Mouse (Mus musculus) CD4-positive helper T cell, adult 2 months (primary cell): ENCODE measurements around the gene Mrc2.

Source experiments
- DNase-seq: peaks from one replicate; pipeline ENCODE4 v3.0.0-alpha.2; 2012; ENCODE audit warnings: low read depth, missing footprints, low spot score

Gene Mrc2

GRCm38 (mm10) chr11:105385266-105385665, 92.8 kb downstream of the Mrc2 start:
- peak; percentile 19 for DNase-seq

GRCm38 (mm10) chr11:105388636-105389035, 96.2 kb downstream of the Mrc2 start:
- no peak for DNase-seq

- DNase-seq: no peak
Measured at GRCm38 (mm10) chr11:105390290-105390689, 97.8 kb downstream of the Mrc2 start.
